Mouse (Mus musculus) forebrain, embryonic 16.5 days (tissue): Measurements from ENCODE around the gene Ddx23. TPM values are rescaled to one million over a fixed set of nuclear protein-coding genes. Genes with fewer than 3 reads are reported as not detected.

ENCODE experiments used
- ATAC-seq: fragments of 200-750 bp; cut with Nextera tagmentation; 2 replicates; pipeline ENCODE4 v1.8.0; 2017; ENCODE audit warnings: mild to moderate bottlenecking, moderate library complexity
- H3K27ac ChIP-seq: fragments of 300-500 bp; sonication (generic); 2 replicates; pipeline ENCODE4 v1.5.1; 2014; ENCODE audit warnings: low read length, control low read depth
- H3K27me3 ChIP-seq: fragments of 300-500 bp; sonication (generic); replicated peaks from 2 replicates; pipeline ENCODE4 v1.6.1; 2014; ENCODE audit warnings: low read length; ENCODE audit not compliant: control insufficient read depth, insufficient read depth
- H3K36me3 ChIP-seq: fragments of 300-500 bp; sonication (generic); 2 replicates; pipeline ENCODE4 v1.6.1; 2014; ENCODE audit not compliant: control insufficient read depth, insufficient read depth
- H3K4me1 ChIP-seq: fragments of 300-500 bp; sonication (generic); replicated peaks from 2 replicates; pipeline ENCODE4 v1.6.1; 2014; ENCODE audit warnings: low read length; ENCODE audit not compliant: control insufficient read depth, insufficient read depth
- H3K4me2 ChIP-seq: fragments of 300-500 bp; sonication (generic); 2 replicates; pipeline ENCODE4 v1.6.1; 2014; ENCODE audit warnings: mild to moderate bottlenecking, low read length, control low read depth
- H3K4me3 ChIP-seq: fragments of 300-500 bp; sonication (generic); replicated peaks from 2 replicates; pipeline ENCODE4 v1.5.1; 2014; ENCODE audit warnings: mild to moderate bottlenecking, low read length, control low read depth
- H3K9ac ChIP-seq: fragments of 300-500 bp; sonication (generic); replicated peaks from 2 replicates; pipeline ENCODE4 v1.6.1; 2014; ENCODE audit warnings: low read depth, low read length, control low read depth
- H3K9me3 ChIP-seq: fragments of 300-500 bp; sonication (generic); 2 replicates; pipeline ENCODE4 v1.6.1; 2016; ENCODE audit warnings: low read length; ENCODE audit not compliant: control insufficient read depth
- WGBS: fragments of 180-500 bp; shearing (Covaris S2); extraction: QIAGEN DNeasy Blood & Tissue Kit; methylation state at CpG from one replicate; pipeline ENCODE4 v1.1.7; 2014; 5-methylcytosine and 5-hydroxymethylcytosine counted together
- polyA plus RNA-seq: library from polyadenylated mRNA; unstranded; fragments of >200 nt; fragmentation: Nextera tagmentation; extraction: Ambion mirVana; gene quantifications from 2 replicates; pipeline ENCODE4 v1.2.1, GENCODE M21; 2015

Gene Ddx23
- polyA plus RNA-seq: 17.6 and 25.5 TPM in 2 replicates

DNA sequence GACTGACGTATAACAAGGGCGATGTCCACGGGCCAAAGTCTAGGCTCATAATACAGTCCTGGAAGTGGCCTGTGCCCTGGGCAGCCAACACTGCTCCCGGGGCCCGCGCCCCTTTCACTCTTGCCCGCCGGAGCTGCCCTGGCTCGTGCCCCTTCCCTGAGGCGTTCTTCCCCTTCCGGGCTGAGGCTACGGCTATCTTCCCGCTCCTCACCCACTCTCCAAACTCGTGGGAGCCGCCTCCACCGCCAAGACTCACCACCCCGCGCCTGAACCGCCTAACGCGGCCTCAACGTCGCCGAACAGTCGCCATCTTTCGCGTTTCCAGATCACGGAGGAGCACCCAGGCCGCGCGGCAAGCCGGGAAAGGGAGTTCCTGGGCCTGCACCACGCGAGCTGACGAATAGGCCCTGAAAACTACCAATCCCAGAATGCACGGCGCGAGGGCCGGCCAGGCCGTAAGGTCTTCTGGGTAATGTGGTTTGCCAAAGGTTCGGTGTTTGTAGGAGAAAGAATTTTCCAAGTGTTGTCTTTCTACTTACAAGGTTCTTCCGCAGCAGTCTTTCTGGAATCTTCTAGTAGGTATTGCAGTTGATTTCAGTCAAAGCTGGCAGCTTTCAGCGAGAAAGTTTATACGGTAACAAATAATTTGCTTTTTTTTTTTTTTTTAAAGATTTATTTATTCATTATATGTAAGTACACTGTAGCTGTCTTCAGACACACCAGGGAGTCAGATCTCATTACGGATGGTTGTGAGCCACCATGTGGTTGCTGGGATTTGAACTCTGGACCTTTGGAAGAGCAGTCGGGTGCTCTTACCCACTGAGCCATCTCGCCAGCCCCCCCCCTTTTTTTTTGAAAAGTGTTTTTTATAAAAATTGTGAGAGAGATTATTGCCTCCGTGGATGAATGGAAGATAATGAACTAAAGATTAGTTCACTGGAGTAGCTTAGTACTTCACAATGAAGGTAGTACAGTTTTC lies at the start of gene Ddx23:
TSS of gene Ddx23 (minus strand) at position 328 of the 979 bp plus-strand sequence.
- Histone ChIP-seq H3K9me3 (no peaks in the 10 kb centered on the region), H3K4me3 (peak within 1 kb of the TSS; percentile 78), H3K36me3 (peaks cover 5% of the 10 kb centered on the region), H3K4me1 (peaks cover 14% of the 10 kb centered on the region; the same call in 1 of the 2 replicates), H3K4me2 (peak within 1 kb of the TSS; percentile 47), H3K27ac (peak within 1 kb of the TSS; percentile 87), H3K27me3 (no peaks in the 10 kb centered on the region), H3K9ac (peak within 1 kb of the TSS; percentile 91)
- peak; percentile 99 for ATAC-seq
- 4% methylated on average over 47 of the region's 48 CpGs for WGBS

DNA sequence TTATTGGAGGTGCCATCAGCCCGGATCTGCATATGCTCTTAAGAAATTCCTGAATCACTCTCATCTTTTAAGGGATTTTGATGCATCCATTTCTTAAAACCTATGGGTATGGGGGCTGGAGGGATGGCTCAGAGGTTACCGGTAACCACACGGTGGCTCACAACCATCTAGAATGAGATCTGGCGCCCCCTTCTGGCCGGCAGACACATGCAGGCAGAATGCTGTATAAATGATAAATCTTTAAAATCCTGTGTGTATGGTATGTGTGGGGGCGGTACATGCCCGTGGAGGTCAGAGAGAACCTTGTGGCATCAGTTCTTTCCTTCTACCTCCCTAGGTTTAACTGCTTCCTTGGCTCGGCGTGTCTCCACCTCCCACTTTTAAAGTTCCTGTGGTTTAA lies 47.7 kb upstream of the Ddx23 start:
- Histone ChIP-seq H3K4me2 (no peak overlapping the region), H3K27me3 (no peaks in the 10 kb centered on the region), H3K27ac (no peak overlapping the region), H3K36me3 (no peaks in the 10 kb centered on the region), H3K9ac (no peak overlapping the region), H3K4me3 (no peak overlapping the region), H3K4me1 (no peaks in the 10 kb centered on the region; the same call in 1 of the 2 replicates), H3K9me3 (no peaks in the 10 kb centered on the region)
- no peak for ATAC-seq
- WGBS: 13% methylated on average over 9 of the region's 9 CpGs

DNA sequence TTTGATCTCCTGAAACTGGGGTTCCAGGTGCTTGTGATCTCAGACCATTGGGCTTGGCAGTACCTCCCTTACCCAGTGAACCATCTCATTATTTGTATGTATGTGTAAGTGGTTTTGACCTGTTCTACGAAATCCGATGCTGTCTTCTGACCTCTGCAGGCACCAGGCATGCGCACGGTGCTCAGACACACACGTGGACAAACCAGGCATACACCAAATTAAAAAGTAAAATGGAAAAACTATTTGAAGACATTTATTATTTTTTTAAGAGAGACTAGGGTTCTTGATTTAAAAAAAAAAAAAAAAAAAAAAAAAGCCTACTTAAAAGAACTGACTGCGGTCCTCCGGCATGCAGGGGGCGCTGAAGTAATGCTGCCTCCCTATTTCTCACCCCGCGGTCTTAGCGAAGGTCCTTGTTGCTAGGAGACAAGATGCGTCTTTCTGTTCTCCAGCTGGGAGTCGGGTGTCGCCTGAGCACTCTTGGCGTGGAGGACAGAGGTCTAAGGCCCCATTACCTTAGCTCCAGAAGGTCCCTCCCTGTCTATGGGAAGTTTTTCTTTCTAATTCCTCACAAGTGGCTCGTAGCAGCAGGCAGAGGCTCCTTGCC lies 45.2 kb upstream of the Ddx23 start, which contains the start of gene Ccdc65:
TSS of gene Ccdc65 (plus strand) at position 442 of the 607 bp plus-strand sequence.
- 19% methylated on average over 16 of the region's 16 CpGs for WGBS
- no peaks in the 10 kb centered on the region for H3K36me3 ChIP-seq

DNA sequence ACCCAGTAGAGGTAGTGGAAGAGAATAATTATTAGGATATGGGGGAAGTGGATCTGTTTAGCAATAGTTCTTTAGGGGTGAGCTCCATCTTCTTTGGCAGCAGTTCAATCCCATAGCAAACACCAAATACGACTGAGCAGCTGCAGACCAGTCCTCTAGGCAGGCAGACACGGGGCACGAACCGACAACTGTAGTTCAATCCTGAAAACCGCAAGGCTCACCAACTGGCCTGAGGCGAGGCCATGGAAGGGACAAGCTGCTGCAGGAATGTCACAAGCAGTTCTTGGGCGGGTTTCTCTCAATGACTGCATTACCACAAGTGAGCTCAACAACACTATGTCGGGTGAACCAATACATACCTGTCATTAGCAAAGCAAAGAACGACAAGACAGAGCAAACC lies 41.6 kb upstream of the Ddx23 start:
- H3K4me1 ChIP-seq: peaks cover 6% of the 10 kb centered on the region
- no peak overlapping the region for H3K4me2 ChIP-seq
- H3K9me3 ChIP-seq: no peaks in the 10 kb centered on the region
- no peak for ATAC-seq
- H3K4me3 ChIP-seq: no peak overlapping the region
- 62% methylated on average over 9 of the region's 9 CpGs for WGBS
- H3K36me3 ChIP-seq: no peaks in the 10 kb centered on the region
- H3K27me3 ChIP-seq: peaks cover 17% of the 10 kb centered on the region
- H3K9ac ChIP-seq: no peak overlapping the region
- no peak overlapping the region for H3K27ac ChIP-seq

More for the DNA sequence above, 45.2 kb upstream of the Ddx23 start, which contains the start of gene Ccdc65:
- Histone ChIP-seq H3K4me2 (peak within 1 kb of the TSS; percentile 49), H3K4me1 (no peaks in the 10 kb centered on the region), H3K27me3 (peaks cover 6% of the 10 kb centered on the region; the same call in 1 of the 2 replicates), H3K9me3 (no peaks in the 10 kb centered on the region), H3K4me3 (peak within 1 kb of the TSS; percentile 40), H3K9ac (no peak within 1 kb of the TSS), H3K27ac (no peak within 1 kb of the TSS)
- peak; percentile 47 for ATAC-seq

DNA sequence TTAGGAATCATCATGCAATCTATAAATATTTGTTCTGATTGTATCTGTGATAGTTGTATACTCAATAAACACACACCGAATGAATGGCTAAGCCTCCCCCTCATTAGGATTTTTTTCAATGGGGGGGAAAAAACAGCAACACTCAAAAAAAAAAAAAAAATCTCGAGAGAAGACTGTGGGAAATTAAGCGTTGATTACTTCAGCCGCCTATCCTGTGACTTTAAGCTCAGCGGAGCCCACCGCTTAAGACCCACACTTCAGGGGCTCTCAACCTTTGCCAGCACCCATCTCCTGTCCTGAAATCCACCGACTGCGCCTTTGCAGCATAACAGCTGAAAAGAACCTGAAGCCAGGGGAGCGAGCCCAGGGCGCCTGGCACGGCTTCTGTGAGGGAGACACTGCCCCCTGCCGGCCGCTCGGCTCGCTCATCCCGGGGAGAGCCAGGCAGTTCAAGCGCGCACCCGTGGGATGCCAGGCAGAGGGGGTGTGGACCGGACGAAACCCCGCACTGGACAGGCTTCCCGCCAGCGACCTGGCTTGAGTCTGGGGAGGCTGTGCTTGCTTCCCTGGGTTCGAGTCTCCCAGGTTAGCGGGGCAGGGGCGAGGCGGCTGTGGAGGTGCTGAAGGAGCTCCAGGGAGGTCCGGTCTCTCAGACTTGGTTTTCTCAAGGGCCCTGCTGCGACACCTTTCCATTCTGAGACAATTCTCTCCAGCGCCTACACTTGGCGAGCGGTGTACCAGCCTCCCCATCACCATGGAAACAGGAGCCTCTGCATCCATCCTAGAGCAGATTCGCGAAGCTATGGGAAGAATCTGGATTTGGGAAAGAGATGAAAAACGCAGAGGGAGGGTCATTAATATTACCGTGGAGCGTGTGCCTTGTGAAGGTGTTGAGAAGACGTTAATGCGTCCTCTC lies 36.8 kb upstream of the Ddx23 start:
- Histone ChIP-seq H3K4me1 (peaks cover 6% of the 10 kb centered on the region), H3K36me3 (no peaks in the 10 kb centered on the region), H3K4me3 (peak overlapping the region; percentile 41), H3K4me2 (peak overlapping the region; percentile 58), H3K27me3 (peaks cover 14% of the 10 kb centered on the region), H3K9me3 (no peaks in the 10 kb centered on the region), H3K9ac (peak overlapping the region; percentile 57), H3K27ac (peak overlapping the region; percentile 60)
- WGBS: 3% methylated on average over 40 of the region's 40 CpGs
- peak; percentile 95 for ATAC-seq

DNA sequence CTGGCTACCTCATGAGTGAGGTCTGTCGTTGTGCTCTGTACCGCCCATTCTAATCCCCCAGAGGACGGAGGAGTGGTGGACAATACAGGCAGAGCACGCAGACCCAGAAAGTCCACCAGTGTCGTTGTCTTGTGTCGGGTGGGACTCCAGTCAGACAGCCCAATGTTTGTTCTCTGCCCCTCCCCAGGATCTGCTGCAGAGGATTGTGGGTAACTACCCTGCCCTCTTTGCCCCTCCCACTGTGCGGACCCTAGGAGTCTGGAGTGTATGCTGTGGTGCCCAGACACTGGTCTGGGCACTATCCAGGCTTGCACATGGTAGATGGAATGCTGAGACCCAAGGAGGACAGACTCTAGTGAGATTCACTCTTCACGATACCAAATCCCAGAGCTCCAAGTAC lies 33.5 kb upstream of the Ddx23 start:
- 48% methylated on average over 8 of the region's 8 CpGs for WGBS
- H3K9ac ChIP-seq: no peak overlapping the region
- H3K9me3 ChIP-seq: no peaks in the 10 kb centered on the region
- no peaks in the 10 kb centered on the region for H3K36me3 ChIP-seq
- H3K4me3 ChIP-seq: no peak overlapping the region
- no peak overlapping the region for H3K27ac ChIP-seq
- H3K27me3 ChIP-seq: peaks cover 7% of the 10 kb centered on the region
- no peak overlapping the region for H3K4me2 ChIP-seq
- H3K4me1 ChIP-seq: peaks cover 12% of the 10 kb centered on the region
- no peak for ATAC-seq

DNA sequence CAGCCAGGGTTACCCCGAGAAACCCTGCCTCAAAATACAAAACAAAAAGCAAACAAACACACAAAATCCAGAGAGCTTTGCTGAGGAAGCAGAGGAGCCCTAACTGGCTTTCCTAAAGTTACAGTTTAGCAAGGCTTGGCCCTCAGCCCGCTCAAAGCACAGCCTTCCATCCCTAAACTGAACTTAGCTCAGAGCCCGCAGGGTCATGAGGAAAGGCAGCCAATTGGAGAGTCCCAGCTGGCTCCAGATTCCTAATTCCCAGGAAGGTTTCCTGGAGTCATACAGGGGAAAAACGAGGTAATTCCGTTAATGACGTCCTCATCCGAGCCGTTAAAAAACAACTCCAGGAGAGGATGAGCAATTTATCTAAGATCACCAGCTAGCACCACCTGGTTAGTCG lies 33.0 kb upstream of the Ddx23 start:
- WGBS: 52% methylated on average over 9 of the region's 9 CpGs
- Histone ChIP-seq H3K27ac (no peak overlapping the region), H3K9me3 (no peaks in the 10 kb centered on the region), H3K4me1 (peaks cover 13% of the 10 kb centered on the region), H3K4me3 (no peak overlapping the region), H3K9ac (no peak overlapping the region), H3K27me3 (peaks cover 2% of the 10 kb centered on the region), H3K4me2 (no peak overlapping the region), H3K36me3 (no peaks in the 10 kb centered on the region)
- ATAC-seq: no peak

DNA sequence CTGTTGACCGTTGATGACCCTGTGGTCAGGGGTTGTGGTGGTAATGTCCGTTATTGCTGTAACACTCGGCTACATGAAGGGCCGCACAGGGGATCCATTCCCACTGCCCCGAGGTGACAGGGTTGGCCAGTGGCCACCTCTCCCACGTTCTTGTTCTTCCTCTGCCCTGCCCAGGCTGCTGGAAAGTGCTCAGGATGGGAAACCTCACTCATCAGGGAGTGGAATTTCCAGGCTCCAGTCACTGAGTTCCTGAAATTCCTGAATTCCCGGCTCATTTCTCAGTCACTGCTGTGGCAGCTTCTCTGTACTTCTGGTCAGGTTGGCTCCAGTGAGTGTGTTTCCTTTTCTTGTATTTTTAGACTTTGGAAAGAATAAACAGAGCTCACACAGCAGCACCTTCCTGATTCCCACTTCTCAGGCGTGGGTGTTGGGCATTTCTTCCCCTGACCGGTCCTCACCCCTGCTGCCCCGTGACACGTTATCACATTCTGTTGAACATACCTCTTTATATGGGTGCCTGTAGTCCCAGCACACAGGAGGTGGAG lies 29.5 kb upstream of the Ddx23 start:
- Histone ChIP-seq H3K4me2 (no peak overlapping the region), H3K36me3 (no peaks in the 10 kb centered on the region), H3K27me3 (no peaks in the 10 kb centered on the region), H3K9me3 (no peaks in the 10 kb centered on the region), H3K27ac (no peak overlapping the region), H3K9ac (no peak overlapping the region), H3K4me1 (peaks cover 7% of the 10 kb centered on the region), H3K4me3 (no peak overlapping the region)
- WGBS: 59% methylated on average over 11 of the region's 11 CpGs
- ATAC-seq: no peak
